Mouse (Mus musculus): ENCODE results near the gene Mcf2l.

DNA sequence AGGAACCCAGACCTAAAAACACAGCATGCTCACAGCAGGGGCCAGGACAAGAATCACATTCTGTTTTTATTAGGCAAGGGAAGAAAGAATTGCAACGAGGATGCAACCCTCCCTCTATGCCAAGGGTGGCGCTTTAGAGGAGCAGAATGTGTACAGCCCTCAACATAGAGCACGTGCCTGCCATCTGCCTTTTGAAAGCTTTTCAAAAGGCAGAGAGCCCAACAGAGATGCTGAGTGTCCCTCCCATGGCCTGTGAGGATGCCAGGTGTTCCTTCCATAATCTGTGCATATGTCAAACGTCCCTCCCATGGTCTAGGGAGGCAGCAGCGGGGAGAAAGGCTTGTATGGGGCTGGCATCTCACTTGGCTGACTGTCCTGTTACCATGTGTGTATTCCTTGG lies 174.0 kb downstream of the Mcf2l start:
- no peak for TF ChIP-seq CTCF (IDR thresholded peaks at IDR 0.05)
- TF ChIP-seq EP300 (IDR thresholded peaks at IDR 0.05; ENCODE audit: insufficient read depth, low read depth, low read length), result no peak

Data from heart, adult 2 months (tissue).